Mouse (Mus musculus): ENCODE results near the gene Acot8.

Gene Acot8

DNA sequence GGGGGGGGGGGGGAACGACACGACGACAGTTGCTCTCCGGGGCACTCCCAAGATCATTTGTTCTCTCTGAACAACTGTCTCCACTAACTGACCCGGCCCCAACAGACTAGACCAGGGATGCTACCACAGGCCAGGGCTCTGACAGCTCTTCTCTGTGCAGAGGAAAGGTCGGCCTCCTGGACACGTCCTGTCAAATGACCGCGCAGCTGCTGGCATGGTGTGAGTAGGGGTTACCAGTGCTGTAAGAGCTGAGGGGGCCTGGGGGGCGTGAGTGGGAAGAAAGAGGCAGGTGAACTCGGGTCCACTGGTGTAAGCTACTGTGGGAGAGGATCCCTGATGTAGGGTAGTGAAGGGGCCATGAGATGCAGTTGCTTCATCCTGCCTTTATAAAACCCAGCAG lies 46.8 kb downstream of the Acot8 start:
- no peak for DNase-seq (ENCODE audit: low read depth, low spot score)

DNA sequence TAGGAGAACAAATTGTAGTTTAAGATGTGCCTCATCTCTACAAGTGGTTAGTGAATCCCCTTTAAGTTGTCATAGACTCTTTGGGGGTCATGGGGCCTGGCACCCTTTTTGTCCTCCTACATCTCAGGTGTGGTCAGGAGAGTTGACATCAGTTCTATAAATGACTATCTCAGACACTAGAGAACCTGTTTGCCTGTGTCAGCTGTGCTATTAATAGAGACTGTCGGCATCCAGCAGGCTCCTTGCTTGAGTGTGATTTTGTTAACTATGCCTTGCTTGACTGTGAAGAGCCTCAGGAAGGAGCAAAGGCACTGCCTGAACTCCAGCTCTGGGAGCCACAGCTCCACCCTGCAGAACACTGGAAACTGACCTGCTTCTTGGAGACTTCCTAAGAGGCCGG lies 49.9 kb downstream of the Acot8 start:
- no peak for DNase-seq (ENCODE audit: low read depth, low spot score)

- no peak for DNase-seq (ENCODE audit: low read depth, low spot score)
Measured at GRCm38 (mm10) chr2:164754105-164754504, 50.6 kb downstream of the Acot8 start.

DNA sequence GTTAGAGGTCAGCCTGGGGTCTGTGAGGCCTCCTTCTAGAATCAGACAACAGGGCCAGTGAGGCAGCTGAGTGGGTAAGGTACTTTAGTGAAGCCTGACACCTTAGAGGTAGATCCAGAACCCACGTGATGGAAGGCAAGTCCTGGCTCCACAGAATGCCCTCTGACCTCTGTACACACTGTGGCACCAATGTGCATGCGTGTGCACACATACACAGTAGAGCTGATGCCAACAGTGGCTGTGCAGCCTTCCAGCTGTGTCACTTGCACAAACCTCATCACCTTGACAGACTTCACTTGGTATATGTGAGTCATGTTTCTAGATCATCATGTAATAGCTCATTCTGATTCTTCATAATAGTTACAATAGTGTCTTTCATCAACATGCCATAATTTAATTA lies 52.2 kb downstream of the Acot8 start:
- no peak for DNase-seq (ENCODE audit: low read depth, low spot score)

- DNase-seq (ENCODE audit: low read depth, low spot score) = no peak
Measured at GRCm38 (mm10) chr2:164748991-164749390, 55.7 kb downstream of the Acot8 start.

GRCm38 (mm10) chr2:164748191-164748590 lies 56.5 kb downstream of the Acot8 start:
- no peak for DNase-seq (ENCODE audit: low read depth, low spot score)

GRCm38 (mm10) chr2:164746693-164747092 lies 58.0 kb downstream of the Acot8 start:
- DNase-seq (ENCODE audit: low read depth, low spot score) = no peak

DNA sequence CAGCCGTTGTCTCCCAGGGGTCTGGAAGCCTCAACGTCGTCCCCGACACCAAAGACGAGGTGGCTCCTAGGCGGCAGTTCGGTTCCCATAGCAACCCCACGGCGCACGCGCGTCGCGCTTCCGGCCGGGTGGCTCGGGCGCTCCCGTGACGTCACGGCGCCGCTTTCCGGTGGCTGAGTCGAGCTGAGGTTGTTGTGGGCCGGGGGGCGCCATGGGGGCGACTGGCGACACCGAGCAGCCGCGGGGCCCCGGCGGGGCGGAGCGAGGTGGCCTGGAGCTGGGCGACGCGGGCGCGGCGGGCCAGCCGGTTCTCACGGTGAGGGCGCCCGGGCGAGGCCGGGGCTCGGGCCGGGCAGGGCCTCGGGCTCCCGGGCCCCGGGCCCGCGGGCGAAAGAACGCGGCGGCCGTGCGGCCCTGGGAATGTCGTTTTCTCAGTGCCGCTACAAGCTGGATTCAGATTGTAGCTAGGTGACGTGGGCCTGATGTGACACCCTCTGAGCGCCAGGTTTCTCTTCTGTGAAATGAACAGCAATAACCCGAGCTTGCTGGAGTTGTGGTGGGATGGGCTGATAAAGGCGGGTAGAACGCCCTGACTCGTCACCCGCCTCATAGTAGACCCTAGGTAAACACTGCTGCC lies 58.7 kb downstream of the Acot8 start, which contains the start of the genes Wfdc3 and Dnttip1:
Wfdc3 (minus strand) TSS at position 89 of the 637 bp plus-strand sequence.
Dnttip1 (plus strand) TSS at position 141 of the 637 bp plus-strand sequence.
- DNase-seq (ENCODE audit: low read depth, low spot score) = peak; percentile 91

- DNase-seq (ENCODE audit: low read depth, low spot score) = no peak
Measured at GRCm38 (mm10) chr2:164744987-164745386, 59.7 kb downstream of the Acot8 start.
